Mouse (Mus musculus) cortical plate, adult 2 months (tissue): Measurements from ENCODE around the gene Il18r1. TPM values are rescaled to one million over a fixed set of nuclear protein-coding genes. Genes with fewer than 3 reads are reported as not detected.

Experiments used
- H3K27ac ChIP-seq: fragments of 200-500 bp; 2 replicates; pipeline ENCODE4 v1.5.1; 2012; ENCODE audit warnings: low read length, control low read depth, inconsistent platforms; ENCODE audit not compliant: insufficient read depth
- H3K4me1 ChIP-seq: fragments of 200-500 bp; 2 replicates; pipeline ENCODE4 v1.6.1; 2011; ENCODE audit warnings: low read length; ENCODE audit not compliant: control insufficient read depth, insufficient read depth
- H3K4me3 ChIP-seq: fragments of 200-500 bp; 2 replicates; pipeline ENCODE4 v1.5.1; 2011; ENCODE audit warnings: mild to moderate bottlenecking, low read length, control low read depth; ENCODE audit not compliant: insufficient read depth
- CTCF ChIP-seq: fragments of 200-500 bp; IDR thresholded peaks from 2 replicates; pipeline ENCODE4 v1.5.1; 2011; ENCODE audit warnings: mild to moderate bottlenecking, control low read depth, low read length; ENCODE audit not compliant: insufficient read depth; ENCODE audit errors: extremely low read depth
- POLR2A ChIP-seq: fragments of 200-500 bp; IDR thresholded peaks from 2 replicates; pipeline ENCODE4 v1.6.1; 2011; ENCODE audit warnings: mild to moderate bottlenecking, low read length, control low read depth; ENCODE audit not compliant: insufficient read depth; ENCODE audit errors: extremely low read depth
- polyA plus RNA-seq: library from polyadenylated mRNA; depleted of rRNA; stranded (reverse); fragments of >200 nt; gene quantifications from 2 replicates; pipeline ENCODE4 v1.2.3, GENCODE M21; 2012; rRNA removed

Gene Il18r1
- polyA plus RNA-seq = 0.09 TPM in 1 of 2 replicates, not detected in the other

GRCm38 (mm10) chr1:40465477-40466430 is at the start of gene Il18r1:
Il18r1 (plus strand) TSS chr1:40465552.
- Histone ChIP-seq H3K27ac (no peak within 1 kb of the TSS), H3K4me3 (no peak within 1 kb of the TSS), H3K4me1 (no peaks in the 10 kb centered on the region)
- TF ChIP-seq POLR2A (no peak), CTCF (no peak)

DNA sequence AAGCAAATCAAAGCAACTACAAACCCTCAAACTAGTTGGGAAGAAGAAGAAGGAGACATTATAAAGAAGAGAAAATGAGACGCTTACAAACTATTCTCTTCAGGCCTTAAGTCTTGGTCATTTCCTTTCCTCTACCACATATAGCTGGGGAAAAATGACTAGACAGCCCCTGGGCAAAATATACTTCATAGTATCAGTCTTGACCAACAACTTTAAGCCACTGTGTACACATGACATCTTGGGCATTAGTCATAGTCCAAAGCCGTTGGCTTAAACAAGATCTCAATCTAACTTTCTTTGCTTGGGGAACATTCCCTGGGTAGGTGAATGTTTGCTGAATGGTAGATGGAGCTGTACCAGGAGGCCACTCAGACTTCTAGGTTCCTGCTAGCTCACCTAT is 48.3 kb upstream of the Il18r1 start:
- no peak overlapping the region for H3K4me3 ChIP-seq
- H3K4me1 ChIP-seq = no peaks in the 10 kb centered on the region
- no peak overlapping the region for H3K27ac ChIP-seq
- TF ChIP-seq POLR2A (no peak), CTCF (no peak)

GRCm38 (mm10) chr1:40418512-40418911 is 46.8 kb upstream of the Il18r1 start:
- Histone ChIP-seq H3K4me3 (no peak overlapping the region), H3K27ac (no peak overlapping the region), H3K4me1 (no peaks in the 10 kb centered on the region)
- TF ChIP-seq CTCF = no peak
- no peak for TF ChIP-seq POLR2A

DNA sequence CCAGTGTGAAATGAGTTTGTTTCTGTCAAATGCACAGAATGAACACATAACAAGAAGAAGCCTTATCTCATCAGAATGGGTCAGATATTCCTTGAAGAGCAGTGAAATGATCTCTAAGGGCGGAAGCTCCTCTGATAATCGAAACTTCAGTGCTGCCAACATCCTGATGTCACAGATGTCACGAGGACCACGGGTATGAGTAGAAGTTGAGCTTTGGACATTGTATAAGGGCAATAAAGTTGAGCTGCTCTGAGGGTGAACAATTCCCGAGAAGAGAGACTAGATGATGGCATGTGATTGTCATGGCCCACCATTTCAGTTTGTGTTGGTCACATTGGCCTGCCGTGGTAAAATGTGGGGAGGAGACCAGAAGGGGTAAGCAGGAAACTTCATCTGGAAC is 41.5 kb upstream of the Il18r1 start:
- no peaks in the 10 kb centered on the region for H3K4me1 ChIP-seq
- no peak overlapping the region for H3K4me3 ChIP-seq
- no peak for TF ChIP-seq CTCF
- no peak for TF ChIP-seq POLR2A
- H3K27ac ChIP-seq = no peak overlapping the region

GRCm38 (mm10) chr1:40427270-40427669 is 38.1 kb upstream of the Il18r1 start:
- no peaks in the 10 kb centered on the region for H3K4me1 ChIP-seq
- TF ChIP-seq CTCF (no peak), POLR2A (no peak)
- no peak overlapping the region for H3K4me3 ChIP-seq

DNA sequence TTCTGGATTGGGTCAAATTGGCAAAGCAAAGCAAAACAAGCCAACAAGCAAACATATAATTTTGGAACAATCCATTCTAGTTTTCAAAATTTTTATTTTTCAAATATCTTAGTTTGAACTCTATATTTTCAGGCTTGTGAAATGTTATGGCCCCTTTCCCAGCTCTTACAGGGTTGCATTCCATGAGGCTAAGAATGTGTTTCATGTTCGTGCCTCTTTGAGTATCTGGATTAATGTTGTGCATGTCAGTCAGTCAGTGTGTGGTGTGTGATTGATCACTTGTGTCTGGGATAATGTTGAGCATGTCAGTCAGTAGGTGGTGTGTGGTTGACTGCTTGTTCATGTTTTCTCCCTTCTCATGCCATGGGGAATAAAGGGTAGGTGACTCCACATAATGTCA is 37.5 kb upstream of the Il18r1 start:
- no peak overlapping the region for H3K27ac ChIP-seq
- TF ChIP-seq CTCF (no peak), POLR2A (no peak)

More at GRCm38 (mm10) chr1:40427270-40427669, 38.1 kb upstream of the Il18r1 start:
- H3K27ac ChIP-seq = no peak overlapping the region

DNA sequence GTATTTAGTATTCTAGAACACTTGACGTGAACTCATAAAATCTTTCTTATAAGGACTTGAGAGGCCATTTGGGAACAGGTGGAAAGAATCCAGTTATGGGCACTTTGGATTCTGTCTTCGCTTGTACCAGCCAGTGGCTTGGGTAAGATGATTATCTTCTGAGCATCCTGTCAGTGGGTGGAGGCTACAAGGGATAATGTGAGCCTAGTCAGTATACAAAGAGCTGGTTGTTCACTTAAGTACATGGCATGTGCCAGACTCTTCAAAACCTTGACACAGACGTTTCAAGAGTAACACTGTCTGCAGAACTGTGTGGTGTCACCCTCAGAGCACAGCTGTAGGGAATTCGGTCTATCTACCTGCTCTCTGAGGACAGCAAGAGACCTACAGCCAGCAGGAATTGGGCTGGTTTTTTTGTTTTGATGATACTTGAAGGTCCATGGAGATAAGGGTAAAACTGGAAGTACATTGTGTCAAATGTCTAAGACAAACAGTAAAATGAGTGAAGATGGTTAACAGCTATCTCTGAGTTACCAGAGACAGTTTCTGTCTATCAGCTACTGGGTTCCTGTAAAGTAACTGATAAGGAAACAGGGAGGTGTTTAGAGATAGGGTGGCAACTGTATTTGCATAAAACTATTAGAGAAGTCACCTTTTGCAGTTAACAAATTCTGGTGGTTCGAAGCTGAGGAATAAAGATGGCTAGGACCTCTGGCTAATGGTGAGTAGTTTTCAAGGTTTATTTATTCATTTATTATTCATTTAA is 36.3 kb upstream of the Il18r1 start, which contains the start of gene Il1rl1:
TSS of gene Il1rl1 (plus strand) at position 661 of the 766 bp plus-strand sequence.
- no peak within 1 kb of the TSS for H3K4me3 ChIP-seq
- no peaks in the 10 kb centered on the region for H3K4me1 ChIP-seq
- no peak for TF ChIP-seq POLR2A
- TF ChIP-seq CTCF = no peak
- no peak within 1 kb of the TSS for H3K27ac ChIP-seq

More for the DNA sequence above, 37.5 kb upstream of the Il18r1 start:
- no peaks in the 10 kb centered on the region for H3K4me1 ChIP-seq
- no peak overlapping the region for H3K4me3 ChIP-seq

DNA sequence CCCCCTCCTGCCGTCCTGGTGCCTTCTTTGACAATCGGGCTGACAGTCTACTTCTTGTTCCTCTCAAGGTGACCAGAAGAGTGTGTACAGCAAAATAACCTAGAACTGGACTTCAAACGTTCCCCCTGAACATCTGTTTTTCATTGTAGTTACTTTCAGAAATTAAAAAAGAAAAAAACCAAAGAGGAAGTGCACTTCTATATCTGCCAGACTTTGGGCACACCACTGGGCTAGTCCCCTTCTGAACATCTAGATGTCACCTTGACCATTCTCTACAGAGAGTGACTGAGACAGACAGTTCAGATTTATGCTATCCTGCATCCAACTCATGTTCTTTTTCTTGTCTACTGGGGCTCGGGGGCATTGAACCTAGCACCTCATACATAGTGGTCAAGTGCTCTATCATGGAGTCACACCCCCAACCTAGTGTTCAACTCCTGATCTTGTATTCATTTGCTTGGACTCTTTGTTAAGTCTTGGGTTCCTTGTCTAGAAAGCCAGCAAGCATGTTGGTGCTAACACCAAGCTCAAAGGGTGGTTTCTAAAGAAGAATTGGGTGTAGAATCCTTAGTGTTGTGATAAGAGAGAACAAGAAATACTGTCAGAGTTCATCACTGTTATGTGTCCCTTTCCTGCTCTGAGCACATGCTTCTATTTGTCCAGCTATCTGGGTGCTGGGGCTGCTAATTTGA is 35.1 kb upstream of the Il18r1 start:
- H3K4me3 ChIP-seq = no peak overlapping the region
- H3K4me1 ChIP-seq = no peaks in the 10 kb centered on the region
- H3K27ac ChIP-seq = no peak overlapping the region
- no peak for TF ChIP-seq CTCF
- no peak for TF ChIP-seq POLR2A

DNA sequence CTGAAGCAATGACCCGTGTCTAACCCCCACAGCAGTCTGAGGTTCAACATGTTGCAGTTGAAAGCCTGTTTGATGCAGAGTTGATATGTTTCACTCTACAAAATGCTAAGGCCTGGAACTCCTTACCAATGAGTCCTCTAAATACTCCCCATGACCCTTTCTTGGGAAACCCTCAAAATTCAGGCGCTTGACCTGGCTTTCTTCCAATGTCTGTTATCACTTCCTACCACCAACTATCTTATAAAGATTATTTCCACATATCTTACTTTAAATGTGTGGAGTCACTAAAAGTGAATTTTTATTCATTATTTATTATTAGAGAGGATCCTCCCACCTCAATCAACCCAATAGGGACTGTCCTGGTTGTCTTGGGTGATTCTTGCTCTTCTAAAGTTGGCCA is 33.2 kb upstream of the Il18r1 start:
- Histone ChIP-seq H3K4me1 (no peaks in the 10 kb centered on the region), H3K27ac (no peak overlapping the region), H3K4me3 (no peak overlapping the region)
- TF ChIP-seq POLR2A = no peak
- no peak for TF ChIP-seq CTCF

- TF ChIP-seq POLR2A = no peak
- TF ChIP-seq CTCF = no peak
- Histone ChIP-seq H3K27ac (no peak overlapping the region), H3K4me3 (no peak overlapping the region), H3K4me1 (no peaks in the 10 kb centered on the region)
Measured at GRCm38 (mm10) chr1:40435936-40436335, 29.4 kb upstream of the Il18r1 start.
